Mouse (Mus musculus) lung, adult 18-20 months (tissue): ENCODE measurements around the gene Nhlrc2.

Source experiments
- DNase-seq, 2 experiments: peaks; one replicate each; pipeline ENCODE4 v3.0.0; 2022; ENCODE audit warnings: mixed read lengths in 2 of 2

Nhlrc2 gene

GRCm38 (mm10) chr19:56565358-56565757 lies 17.3 kb downstream of the Nhlrc2 start:
- DNase-seq: no peak

GRCm38 (mm10) chr19:56566041-56566440 lies 18.0 kb downstream of the Nhlrc2 start:
- peak; percentile 73 to 82 for DNase-seq

- DNase-seq: no peak
These were observed 18.9 kb downstream of the Nhlrc2 start for GRCm38 (mm10) chr19:56566940-56567339.

- DNase-seq: no peak
These were observed 22.7 kb downstream of the Nhlrc2 start for GRCm38 (mm10) chr19:56570781-56571180.

GRCm38 (mm10) chr19:56571234-56571633 lies 23.2 kb downstream of the Nhlrc2 start:
- DNase-seq: no peak

GRCm38 (mm10) chr19:56571913-56572312 lies 23.9 kb downstream of the Nhlrc2 start:
- no peak for DNase-seq

- no peak for DNase-seq
These were observed 25.1 kb downstream of the Nhlrc2 start for GRCm38 (mm10) chr19:56573184-56573583.

- DNase-seq: no peak
These were observed 29.7 kb downstream of the Nhlrc2 start for GRCm38 (mm10) chr19:56577801-56578200.

- no peak for DNase-seq
These were observed 33.9 kb downstream of the Nhlrc2 start for GRCm38 (mm10) chr19:56581981-56582380.

- DNase-seq: no peak
These were observed 35.7 kb downstream of the Nhlrc2 start for GRCm38 (mm10) chr19:56583785-56584184.

GRCm38 (mm10) chr19:56584288-56584687 lies 36.2 kb downstream of the Nhlrc2 start:
- DNase-seq: no peak

GRCm38 (mm10) chr19:56586320-56586719 lies 38.3 kb downstream of the Nhlrc2 start:
- no peak for DNase-seq

GRCm38 (mm10) chr19:56588205-56588626 lies 40.2 kb downstream of the Nhlrc2 start:
- DNase-seq: peak; percentile 76 to 88

- DNase-seq: no peak
These were observed 40.9 kb downstream of the Nhlrc2 start for GRCm38 (mm10) chr19:56589008-56589407.

- DNase-seq: no peak
These were observed 41.4 kb downstream of the Nhlrc2 start for GRCm38 (mm10) chr19:56589455-56589854.

GRCm38 (mm10) chr19:56590250-56590649 lies 42.2 kb downstream of the Nhlrc2 start:
- DNase-seq: no peak

GRCm38 (mm10) chr19:56592472-56592871 lies 44.4 kb downstream of the Nhlrc2 start:
- no peak for DNase-seq

GRCm38 (mm10) chr19:56599996-56600395 lies 51.9 kb downstream of the Nhlrc2 start:
- DNase-seq: no peak

- no peak for DNase-seq
These were observed 52.7 kb downstream of the Nhlrc2 start for GRCm38 (mm10) chr19:56600797-56601196.

GRCm38 (mm10) chr19:56601901-56602347 lies 53.9 kb downstream of the Nhlrc2 start:
- DNase-seq: peak; percentile 72 to 84

GRCm38 (mm10) chr19:56608946-56609345 lies 60.9 kb downstream of the Nhlrc2 start:
- DNase-seq: peak in 1 of 2 experiments; percentile 54

- peak in 1 of 2 experiments; percentile 57 for DNase-seq
These were observed 66.1 kb downstream of the Nhlrc2 start for GRCm38 (mm10) chr19:56614131-56614530.

- DNase-seq: no peak
These were observed 70.8 kb downstream of the Nhlrc2 start for GRCm38 (mm10) chr19:56618845-56619244.

GRCm38 (mm10) chr19:56619546-56619945 lies 71.5 kb downstream of the Nhlrc2 start:
- DNase-seq: peak; percentile 43 to 60

GRCm38 (mm10) chr19:56621876-56622275 lies 73.8 kb downstream of the Nhlrc2 start:
- DNase-seq: no peak
